Mouse (Mus musculus): ENCODE data around the gene Mbnl2. TPM values are rescaled to one million over a fixed set of nuclear protein-coding genes. Genes with fewer than 3 reads are reported as not detected.

The Mbnl2 gene
- polyA plus RNA-seq, 1 experiment from 2014 or later: 129 TPM

- H3K4me1 ChIP-seq (ENCODE audit: control insufficient read depth in 2 of 2, insufficient read depth in 2 of 2, low read length in 2 of 2): peaks cover 35 to 84% of the 10 kb centered on the region in 2 experiments
- ATAC-seq (ENCODE audit: insufficient number of reproducible peaks, insufficient read depth, low FRiP score, low read depth): peak; percentile 69
- no peaks in the 10 kb centered on the region for H3K27me3 ChIP-seq (ENCODE audit: control insufficient read depth, insufficient read depth, low read length)
- WGBS: 7% methylated on average over 3 of the region's 3 CpGs
- H3K27ac ChIP-seq (replicated peaks in 1 of 2; ENCODE audit: control insufficient read depth in 1 of 2, insufficient read depth in 1 of 2, low read depth in 2 of 2, low read length in 2 of 2): peak overlapping the region; percentile 95 to 96
- peak overlapping the region; percentile 59 for H3K9ac ChIP-seq (ENCODE audit: low read length)
- peak overlapping the region; percentile 54 for H3K4me2 ChIP-seq (ENCODE audit: low read length)
- no peaks in the 10 kb centered on the region for H3K9me3 ChIP-seq (ENCODE audit: control insufficient read depth, low read length)
- no peak overlapping the region for H3K4me3 ChIP-seq (ENCODE audit: control insufficient read depth in 1 of 2, insufficient read depth in 1 of 2, low read depth in 1 of 2, low read length in 2 of 2)
- H3K36me3 ChIP-seq (ENCODE audit: control insufficient read depth, insufficient read depth, low read length): 0 out of 2 replicates have a peak, but pooled peaks cover 4% of the 10 kb centered on the region
Measured at GRCm38 (mm10) chr14:120299716-120300115, 24.2 kb downstream of the Mbnl2 start.

GRCm38 (mm10) chr14:120300191-120300590 is 24.7 kb downstream of the Mbnl2 start:
- Histone ChIP-seq H3K4me1 (ENCODE audit: control insufficient read depth in 2 of 2, insufficient read depth in 2 of 2, low read length in 2 of 2) (peaks cover 35 to 83% of the 10 kb centered on the region in 2 experiments), H3K4me3 (ENCODE audit: control insufficient read depth in 1 of 2, insufficient read depth in 1 of 2, low read depth in 1 of 2, low read length in 2 of 2) (no peak overlapping the region), H3K27ac (replicated peaks in 1 of 2; ENCODE audit: control insufficient read depth in 1 of 2, insufficient read depth in 1 of 2, low read depth in 2 of 2, low read length in 2 of 2) (peak overlapping the region; percentile 95 to 96), H3K36me3 (ENCODE audit: control insufficient read depth, insufficient read depth, low read length) (0 out of 2 replicates have a peak, but pooled peaks cover 1% of the 10 kb centered on the region), H3K9me3 (ENCODE audit: control insufficient read depth, low read length) (no peaks in the 10 kb centered on the region), H3K27me3 (ENCODE audit: control insufficient read depth, insufficient read depth, low read length) (no peaks in the 10 kb centered on the region), H3K4me2 (ENCODE audit: low read length) (peak overlapping the region; percentile 54), H3K9ac (ENCODE audit: low read length) (peak overlapping the region; percentile 59)
- whole genome bisulfite sequencing: 37% methylated on average over 4 of the region's 4 CpGs
- no peak for ATAC-seq (ENCODE audit: insufficient number of reproducible peaks, insufficient read depth, low FRiP score, low read depth)

DNA sequence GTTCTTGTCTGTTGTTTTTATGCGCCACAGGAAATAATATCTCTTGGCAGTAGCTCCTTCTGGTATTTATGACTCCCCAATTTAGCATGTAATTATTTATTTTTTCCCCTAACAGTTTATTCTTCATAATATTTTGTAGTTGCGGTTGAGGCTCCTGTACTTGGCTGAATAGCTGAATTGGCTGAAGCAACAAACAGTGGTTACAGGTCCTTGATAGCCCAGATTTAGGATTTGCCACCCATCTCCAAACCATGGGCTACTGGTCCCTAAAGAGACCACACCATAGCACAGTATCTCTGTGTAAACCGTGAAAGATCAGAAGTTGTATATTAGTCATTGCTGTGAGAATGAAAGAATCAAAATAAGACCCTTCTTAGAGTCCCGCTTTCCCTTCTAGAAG is 25.3 kb downstream of the Mbnl2 start:
- Histone ChIP-seq H3K27ac (replicated peaks in 1 of 2; ENCODE audit: control insufficient read depth in 1 of 2, insufficient read depth in 1 of 2, low read depth in 2 of 2, low read length in 2 of 2) (peak overlapping the region in 1 of 2 experiments; percentile 95; a peak in 3 of 4 replicates), H3K4me2 (ENCODE audit: low read length) (no peak overlapping the region), H3K9ac (ENCODE audit: low read length) (no peak overlapping the region), H3K4me3 (ENCODE audit: control insufficient read depth in 1 of 2, insufficient read depth in 1 of 2, low read depth in 1 of 2, low read length in 2 of 2) (no peak overlapping the region), H3K27me3 (ENCODE audit: control insufficient read depth, insufficient read depth, low read length) (no peaks in the 10 kb centered on the region), H3K36me3 (ENCODE audit: control insufficient read depth, insufficient read depth, low read length) (no peaks in the 10 kb centered on the region), H3K9me3 (ENCODE audit: control insufficient read depth, low read length) (no peaks in the 10 kb centered on the region), H3K4me1 (ENCODE audit: control insufficient read depth in 2 of 2, insufficient read depth in 2 of 2, low read length in 2 of 2) (peaks cover 30 to 76% of the 10 kb centered on the region in 2 experiments)
- ATAC-seq (ENCODE audit: insufficient number of reproducible peaks, insufficient read depth, low FRiP score, low read depth): no peak
- WGBS: 82% methylated on average over 4 of the region's 4 CpGs

GRCm38 (mm10) chr14:120302913-120303548 is 27.6 kb downstream of the Mbnl2 start:
- Histone ChIP-seq H3K4me2 (ENCODE audit: low read length) (peak overlapping the region; percentile 51), H3K9ac (ENCODE audit: low read length) (peak overlapping the region; percentile 56), H3K4me3 (ENCODE audit: control insufficient read depth in 1 of 2, insufficient read depth in 1 of 2, low read depth in 1 of 2, low read length in 2 of 2) (no peak overlapping the region), H3K4me1 (ENCODE audit: control insufficient read depth in 2 of 2, insufficient read depth in 2 of 2, low read length in 2 of 2) (peaks cover 24 to 68% of the 10 kb centered on the region in 2 experiments), H3K9me3 (ENCODE audit: control insufficient read depth, low read length) (no peaks in the 10 kb centered on the region), H3K27ac (replicated peaks in 1 of 2; ENCODE audit: control insufficient read depth in 1 of 2, insufficient read depth in 1 of 2, low read depth in 2 of 2, low read length in 2 of 2) (peak overlapping the region; percentile 73 to 89), H3K36me3 (ENCODE audit: control insufficient read depth, insufficient read depth, low read length) (no peaks in the 10 kb centered on the region), H3K27me3 (ENCODE audit: control insufficient read depth, insufficient read depth, low read length) (no peaks in the 10 kb centered on the region)
- WGBS: 18% methylated on average over 6 of the region's 6 CpGs
- no peak for ATAC-seq (ENCODE audit: insufficient number of reproducible peaks, insufficient read depth, low FRiP score, low read depth)

GRCm38 (mm10) chr14:120306229-120306628 is 30.8 kb downstream of the Mbnl2 start:
- no peak for ATAC-seq (ENCODE audit: insufficient number of reproducible peaks, insufficient read depth, low FRiP score, low read depth)
- no peaks in the 10 kb centered on the region for H3K36me3 ChIP-seq (ENCODE audit: control insufficient read depth, insufficient read depth, low read length)
- H3K27me3 ChIP-seq (ENCODE audit: control insufficient read depth, insufficient read depth, low read length): no peaks in the 10 kb centered on the region
- H3K4me2 ChIP-seq (ENCODE audit: low read length): no peak overlapping the region
- no peak overlapping the region for H3K9ac ChIP-seq (ENCODE audit: low read length)
- no peak overlapping the region for H3K4me3 ChIP-seq (ENCODE audit: control insufficient read depth in 1 of 2, insufficient read depth in 1 of 2, low read depth in 1 of 2, low read length in 2 of 2)
- H3K27ac ChIP-seq (replicated peaks in 1 of 2; ENCODE audit: control insufficient read depth in 1 of 2, insufficient read depth in 1 of 2, low read depth in 2 of 2, low read length in 2 of 2): no peak overlapping the region
- H3K4me1 ChIP-seq (ENCODE audit: control insufficient read depth in 2 of 2, insufficient read depth in 2 of 2, low read length in 2 of 2): peaks cover 45 to 69% of the 10 kb centered on the region in 2 experiments
- WGBS: 64% methylated on average over 11 of the region's 11 CpGs
- no peaks in the 10 kb centered on the region for H3K9me3 ChIP-seq (ENCODE audit: control insufficient read depth, low read length)

- Histone ChIP-seq H3K4me2 (ENCODE audit: low read length) (no peak overlapping the region), H3K36me3 (ENCODE audit: control insufficient read depth, insufficient read depth, low read length) (no peaks in the 10 kb centered on the region), H3K4me1 (ENCODE audit: control insufficient read depth in 2 of 2, insufficient read depth in 2 of 2, low read length in 2 of 2) (peaks cover 56 to 80% of the 10 kb centered on the region in 2 experiments), H3K9me3 (ENCODE audit: control insufficient read depth, low read length) (no peaks in the 10 kb centered on the region), H3K27me3 (ENCODE audit: control insufficient read depth, insufficient read depth, low read length) (no peaks in the 10 kb centered on the region), H3K27ac (replicated peaks in 1 of 2; ENCODE audit: control insufficient read depth in 1 of 2, insufficient read depth in 1 of 2, low read depth in 2 of 2, low read length in 2 of 2) (peak overlapping the region; percentile 68 to 80; a peak in 2 of 4 replicates), H3K4me3 (ENCODE audit: control insufficient read depth in 1 of 2, insufficient read depth in 1 of 2, low read depth in 1 of 2, low read length in 2 of 2) (no peak overlapping the region), H3K9ac (ENCODE audit: low read length) (peak overlapping the region; percentile 12; the same call in 1 of the 2 replicates)
- no peak for ATAC-seq (ENCODE audit: insufficient number of reproducible peaks, insufficient read depth, low FRiP score, low read depth)
- WGBS: 51% methylated on average over 3 of the region's 3 CpGs
Measured at GRCm38 (mm10) chr14:120307356-120307755, 31.9 kb downstream of the Mbnl2 start.

- 12% methylated on average over 4 of the region's 4 CpGs for WGBS
- H3K9me3 ChIP-seq (ENCODE audit: control insufficient read depth, low read length): no peaks in the 10 kb centered on the region
- peak overlapping the region; percentile 51; the same call in 1 of the 2 replicates for H3K9ac ChIP-seq (ENCODE audit: low read length)
- H3K4me3 ChIP-seq (ENCODE audit: control insufficient read depth in 1 of 2, insufficient read depth in 1 of 2, low read depth in 1 of 2, low read length in 2 of 2): no peak overlapping the region
- H3K27ac ChIP-seq (replicated peaks in 1 of 2; ENCODE audit: control insufficient read depth in 1 of 2, insufficient read depth in 1 of 2, low read depth in 2 of 2, low read length in 2 of 2): peak overlapping the region; percentile 68 to 80
- H3K4me1 ChIP-seq (ENCODE audit: control insufficient read depth in 2 of 2, insufficient read depth in 2 of 2, low read length in 2 of 2): peaks cover 57 to 80% of the 10 kb centered on the region in 2 experiments
- ATAC-seq (ENCODE audit: insufficient number of reproducible peaks, insufficient read depth, low FRiP score, low read depth): no peak
- H3K27me3 ChIP-seq (ENCODE audit: control insufficient read depth, insufficient read depth, low read length): no peaks in the 10 kb centered on the region
- peak overlapping the region; percentile 12 for H3K4me2 ChIP-seq (ENCODE audit: low read length)
- H3K36me3 ChIP-seq (ENCODE audit: control insufficient read depth, insufficient read depth, low read length): no peaks in the 10 kb centered on the region
Measured at GRCm38 (mm10) chr14:120307963-120308362, 32.5 kb downstream of the Mbnl2 start.

Data from heart, embryonic 14.5 days (tissue).